Mouse (Mus musculus): ENCODE results near the gene Ccdc54.

DNA sequence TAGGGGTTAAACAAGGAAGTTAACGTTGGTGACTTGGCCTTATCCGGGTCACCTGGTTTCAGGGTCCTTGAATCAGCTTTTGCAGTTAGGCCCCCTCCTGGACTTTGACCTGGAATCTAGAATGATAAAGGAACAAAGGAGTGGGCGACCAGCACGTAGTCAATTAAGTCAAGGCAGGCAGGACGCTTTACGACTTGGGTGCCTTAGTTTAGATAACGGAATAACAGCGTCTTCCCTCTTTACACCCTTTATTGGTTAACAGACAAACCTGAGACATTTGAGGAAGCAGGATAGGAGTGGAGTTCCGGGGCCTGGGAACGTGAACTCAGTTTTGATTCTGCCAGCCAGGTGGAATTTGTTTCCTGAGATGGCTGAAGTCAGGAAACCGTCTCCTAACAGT is 13.9 kb upstream of the Ccdc54 start:
- TF ChIP-seq CTCF (IDR thresholded peaks at IDR 0.05; ENCODE audit: insufficient read depth, low read length) (no peak), POLR2A (IDR thresholded peaks at IDR 0.05; ENCODE audit: borderline replicate concordance, extremely low read depth, low read depth, low read length) (no peak)
